Mouse (Mus musculus): ENCODE data around the gene Lrig1. TPM values are rescaled to one million over a fixed set of nuclear protein-coding genes. Genes with fewer than 3 reads are reported as not detected.

Gene Lrig1
- polyA plus RNA-seq, 1 experiment = 11.2 TPM

GRCm38 (mm10) chr6:94658136-94658480, 41.9 kb downstream of the Lrig1 start:
- H3K27me3 ChIP-seq (ENCODE audit: control insufficient read depth, insufficient read depth, insufficient read length) = no peaks in the 10 kb centered on the region
- H3K36me3 ChIP-seq (ENCODE audit: control insufficient read depth, insufficient read depth) = no peaks in the 10 kb centered on the region
- H3K79me2 ChIP-seq (ENCODE audit: control insufficient read depth, insufficient read depth) = no peaks in the 10 kb centered on the region
- TF ChIP-seq MYOG (IDR thresholded peaks at IDR 0.05; ENCODE audit: control insufficient read depth, extremely low read depth, insufficient read length) (no peak), FOSL1 (IDR thresholded peaks at IDR 0.05; ENCODE audit: insufficient read depth, low read length, poor library complexity, severe bottlenecking) (no peak), CTCF (IDR thresholded peaks at IDR 0.05; ENCODE audit: control insufficient read depth, insufficient read depth, insufficient read length) (no peak), CEBPB (IDR thresholded peaks at IDR 0.05; ENCODE audit: low read depth) (no peak), MYOD1 (IDR thresholded peaks at IDR 0.05; ENCODE audit: control insufficient read depth, insufficient read length, low read depth) (no peak), MAX (IDR thresholded peaks at IDR 0.05) (no peak), USF1 (IDR thresholded peaks at IDR 0.05; ENCODE audit: low read depth) (no peak)
- H3K79me3 ChIP-seq (ENCODE audit: low read depth) = no peaks in the 10 kb centered on the region
- no peak overlapping the region for H3K4me3 ChIP-seq (ENCODE audit: insufficient read depth, poor library complexity, severe bottlenecking)
- H3ac ChIP-seq (ENCODE audit: control insufficient read depth, insufficient read length, low read depth) = no peak overlapping the region

DNA sequence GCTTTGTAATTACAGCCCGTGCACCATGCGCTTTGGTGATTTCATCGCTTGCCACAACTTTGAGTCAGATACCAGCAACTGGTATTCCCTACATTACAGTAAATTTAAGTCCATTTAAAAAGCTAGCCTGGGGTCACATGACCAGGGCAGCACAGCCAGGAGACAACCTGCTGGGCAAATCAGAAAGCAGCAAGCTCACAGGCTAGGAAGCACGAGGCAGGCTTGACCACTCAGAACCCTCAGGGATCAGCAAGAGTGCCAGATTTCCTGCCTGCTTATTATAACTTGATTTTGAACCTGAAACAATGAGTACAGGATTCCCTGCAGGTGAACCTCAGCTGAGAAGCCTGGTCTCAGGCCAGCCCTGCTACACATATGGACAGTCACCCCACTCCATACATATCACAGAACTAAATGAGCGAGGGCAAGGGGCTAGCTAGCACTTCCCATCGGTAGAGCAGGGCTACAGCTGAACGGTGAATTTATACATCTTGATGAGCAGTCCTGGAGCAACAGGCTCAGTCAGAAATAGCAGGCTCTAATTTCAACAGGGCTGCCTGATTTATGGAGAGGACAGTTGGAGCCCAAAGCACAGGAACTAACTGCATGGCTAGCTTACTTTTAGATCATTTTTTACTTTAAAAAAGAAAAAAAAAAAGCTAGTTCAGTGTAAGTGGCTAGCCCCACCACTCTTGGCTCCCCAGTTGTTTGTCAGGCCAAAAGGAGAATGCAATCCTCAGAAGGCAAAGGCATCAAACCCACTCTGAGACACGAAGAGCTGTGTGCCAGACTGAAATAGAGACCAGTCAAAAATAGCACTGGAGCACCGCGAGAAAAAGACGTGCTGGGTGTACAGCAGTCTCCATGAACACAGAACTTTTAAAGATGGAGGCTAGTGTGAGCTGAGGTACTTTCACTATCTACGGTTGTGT, 42.5 kb downstream of the Lrig1 start:
- Histone ChIP-seq H3K36me3 (ENCODE audit: control insufficient read depth, insufficient read depth) (no peaks in the 10 kb centered on the region), H3K79me3 (ENCODE audit: low read depth) (no peaks in the 10 kb centered on the region), H3ac (ENCODE audit: control insufficient read depth, insufficient read length, low read depth) (no peak overlapping the region), H3K79me2 (ENCODE audit: control insufficient read depth, insufficient read depth) (no peaks in the 10 kb centered on the region), H3K27me3 (ENCODE audit: control insufficient read depth, insufficient read depth, insufficient read length) (no peaks in the 10 kb centered on the region), H3K4me3 (ENCODE audit: insufficient read depth, poor library complexity, severe bottlenecking) (no peak overlapping the region)
- TF ChIP-seq MAX (IDR thresholded peaks at IDR 0.05) = peak; percentile 19
- TF ChIP-seq USF1 (IDR thresholded peaks at IDR 0.05; ENCODE audit: low read depth) = peak; percentile 94
- TF ChIP-seq CEBPB (IDR thresholded peaks at IDR 0.05; ENCODE audit: low read depth) = no peak
- TF ChIP-seq MYOD1 (IDR thresholded peaks at IDR 0.05; ENCODE audit: control insufficient read depth, insufficient read length, low read depth) = peak; percentile 39

DNA sequence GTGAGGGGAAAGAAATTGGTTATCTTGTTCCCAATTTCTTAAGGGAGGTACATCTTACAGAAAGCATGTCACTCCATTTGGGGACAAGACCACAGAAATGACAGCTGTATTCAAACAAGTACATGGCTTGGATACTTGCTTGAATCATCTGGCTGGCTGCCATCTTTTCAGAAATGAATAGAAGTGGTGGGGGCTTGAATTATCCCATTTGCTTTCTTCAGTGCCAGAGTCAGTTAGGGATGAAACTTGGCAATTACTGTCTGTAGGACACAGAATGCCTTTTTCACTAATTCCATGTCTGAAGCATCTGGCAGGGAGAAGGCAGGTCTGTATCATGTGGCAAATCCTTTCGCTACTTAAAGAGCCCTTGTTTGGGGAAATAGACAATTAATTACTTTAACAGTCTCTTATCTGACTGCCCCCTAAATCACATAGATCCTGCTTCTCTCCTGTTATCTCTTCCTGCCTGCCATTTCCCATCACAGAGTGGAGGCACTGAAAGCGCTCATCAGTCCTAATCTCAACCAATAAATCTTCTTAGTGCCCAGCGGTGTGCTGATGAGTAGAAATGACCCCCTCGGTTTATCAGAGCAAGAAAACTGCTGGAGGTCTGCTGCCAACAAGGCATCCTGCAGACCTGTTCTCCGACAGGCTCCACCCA, 44.0 kb downstream of the Lrig1 start:
- no peaks in the 10 kb centered on the region for H3K36me3 ChIP-seq (ENCODE audit: control insufficient read depth, insufficient read depth)
- no peak overlapping the region for H3K4me3 ChIP-seq (ENCODE audit: insufficient read depth, poor library complexity, severe bottlenecking)
- H3K27me3 ChIP-seq (ENCODE audit: control insufficient read depth, insufficient read depth, insufficient read length) = no peaks in the 10 kb centered on the region
- H3K79me3 ChIP-seq (ENCODE audit: low read depth) = no peaks in the 10 kb centered on the region
- TF ChIP-seq CTCF (IDR thresholded peaks at IDR 0.05; ENCODE audit: control insufficient read depth, insufficient read depth, insufficient read length) (no peak), MYOD1 (IDR thresholded peaks at IDR 0.05; ENCODE audit: control insufficient read depth, insufficient read length, low read depth) (peak; percentile 60)
- H3ac ChIP-seq (ENCODE audit: control insufficient read depth, insufficient read length, low read depth) = no peak overlapping the region
- no peaks in the 10 kb centered on the region for H3K79me2 ChIP-seq (ENCODE audit: control insufficient read depth, insufficient read depth)

GRCm38 (mm10) chr6:94653388-94654316, 46.3 kb downstream of the Lrig1 start:
- Histone ChIP-seq H3K4me3 (ENCODE audit: insufficient read depth, poor library complexity, severe bottlenecking) (no peak overlapping the region), H3K27me3 (ENCODE audit: control insufficient read depth, insufficient read depth, insufficient read length) (no peaks in the 10 kb centered on the region), H3K79me3 (ENCODE audit: low read depth) (no peaks in the 10 kb centered on the region), H3K36me3 (ENCODE audit: control insufficient read depth, insufficient read depth) (no peaks in the 10 kb centered on the region), H3ac (ENCODE audit: control insufficient read depth, insufficient read length, low read depth) (no peak overlapping the region), H3K79me2 (ENCODE audit: control insufficient read depth, insufficient read depth) (no peaks in the 10 kb centered on the region)
- TF ChIP-seq MYOG (IDR thresholded peaks at IDR 0.05; ENCODE audit: control insufficient read depth, extremely low read depth, insufficient read length) = no peak
- no peak for TF ChIP-seq USF1 (IDR thresholded peaks at IDR 0.05; ENCODE audit: low read depth)
- no peak for TF ChIP-seq MAX (IDR thresholded peaks at IDR 0.05)
- no peak for TF ChIP-seq CEBPB (IDR thresholded peaks at IDR 0.05; ENCODE audit: low read depth)
- no peak for TF ChIP-seq MYOD1 (IDR thresholded peaks at IDR 0.05; ENCODE audit: control insufficient read depth, insufficient read length, low read depth)
- no peak for TF ChIP-seq FOSL1 (IDR thresholded peaks at IDR 0.05; ENCODE audit: insufficient read depth, low read length, poor library complexity, severe bottlenecking)
- TF ChIP-seq CTCF (IDR thresholded peaks at IDR 0.05; ENCODE audit: control insufficient read depth, insufficient read depth, insufficient read length) = no peak

- TF ChIP-seq MYOG (IDR thresholded peaks at IDR 0.05; ENCODE audit: control insufficient read depth, extremely low read depth, insufficient read length) = no peak
- Histone ChIP-seq H3K79me2 (ENCODE audit: control insufficient read depth, insufficient read depth) (no peaks in the 10 kb centered on the region), H3K79me3 (ENCODE audit: low read depth) (no peaks in the 10 kb centered on the region), H3K4me3 (ENCODE audit: insufficient read depth, poor library complexity, severe bottlenecking) (no peak overlapping the region), H3ac (ENCODE audit: control insufficient read depth, insufficient read length, low read depth) (no peak overlapping the region), H3K27me3 (ENCODE audit: control insufficient read depth, insufficient read depth, insufficient read length) (no peaks in the 10 kb centered on the region), H3K36me3 (ENCODE audit: control insufficient read depth, insufficient read depth) (no peaks in the 10 kb centered on the region)
These were observed 47.2 kb downstream of the Lrig1 start for GRCm38 (mm10) chr6:94652659-94653213.
